Mouse (Mus musculus) limb, embryonic 15.5 days (tissue): ENCODE measurements around the gene Gm45716. TPM values are rescaled to one million over a fixed set of nuclear protein-coding genes. Genes with fewer than 3 reads are reported as not detected.
"Not testable (repeated sequence)": the region's sequence is repeated elsewhere in the genome, so short reads cannot be mapped to it uniquely, and the experiment has no call there.

Experiments used
- ATAC-seq: fragments of 200-750 bp; cut with Nextera tagmentation; 2 replicates; pipeline ENCODE4 v1.8.0; 2017; ENCODE audit warnings: low read depth, moderate TSS enrichment; ENCODE audit not compliant: insufficient number of reproducible peaks, low FRiP score, low TSS enrichment
- H3K27ac ChIP-seq: fragments of 300-500 bp; sonication (generic); 2 replicates; pipeline ENCODE4 v1.5.1; 2015; ENCODE audit warnings: moderate library complexity, mild to moderate bottlenecking, inconsistent platforms
- H3K27me3 ChIP-seq: fragments of 300-500 bp; sonication (generic); 2 replicates; pipeline ENCODE4 v1.6.1; 2015; ENCODE audit warnings: inconsistent platforms
- H3K36me3 ChIP-seq: fragments of 300-500 bp; sonication (generic); 2 replicates; pipeline ENCODE4 v1.6.1; 2015; ENCODE audit warnings: inconsistent platforms
- H3K4me1 ChIP-seq: fragments of 300-500 bp; sonication (generic); 2 replicates; pipeline ENCODE4 v1.6.1; 2015; ENCODE audit warnings: inconsistent platforms
- H3K4me2 ChIP-seq: fragments of 300-500 bp; sonication (generic); 2 replicates; pipeline ENCODE4 v1.6.1; 2015; ENCODE audit warnings: mild to moderate bottlenecking, inconsistent platforms
- H3K4me3 ChIP-seq: fragments of 300-500 bp; sonication (generic); 2 replicates; pipeline ENCODE4 v1.5.1; 2015; ENCODE audit warnings: mild to moderate bottlenecking, inconsistent platforms
- H3K9ac ChIP-seq: fragments of 300-500 bp; sonication (generic); 2 replicates; pipeline ENCODE4 v1.6.1; 2015; ENCODE audit warnings: inconsistent platforms
- H3K9me3 ChIP-seq: fragments of 300-500 bp; sonication (generic); 2 replicates; pipeline ENCODE4 v1.6.1; 2016; ENCODE audit warnings: inconsistent platforms
- WGBS: fragments of 180-500 bp; shearing (Covaris S2); methylation state at CpG from one replicate; pipeline ENCODE4 v1.1.7; 2015; 5-methylcytosine and 5-hydroxymethylcytosine counted together
- polyA plus RNA-seq: library from polyadenylated mRNA; unstranded; fragments of >200 nt; fragmentation: Nextera tagmentation; extraction: Ambion mirVana; gene quantifications from 2 replicates; pipeline ENCODE4 v1.2.1, GENCODE M21; 2015

Gene Gm45716
- polyA plus RNA-seq, 1 experiment from 2014 or later, result 6.4 TPM

DNA sequence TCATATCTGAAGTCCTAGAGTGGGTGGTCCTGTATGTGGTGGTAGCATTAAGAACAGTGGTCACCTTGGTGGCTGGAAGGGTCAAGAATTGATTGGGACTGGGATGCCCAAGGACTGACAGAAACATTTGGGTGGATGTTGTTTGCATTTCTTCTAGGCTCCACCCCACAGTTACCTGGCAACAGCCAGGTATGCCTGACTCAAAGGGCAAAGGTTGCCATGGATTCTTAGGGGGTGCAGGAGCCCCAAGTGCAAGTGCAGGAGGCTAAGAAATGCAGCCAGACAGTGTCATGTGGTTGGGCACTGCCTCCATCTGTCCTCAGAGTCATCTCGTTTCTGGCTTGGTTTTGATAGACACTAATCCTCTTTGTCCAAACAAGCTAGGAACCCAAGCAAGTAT, 86.7 kb downstream of the Gm45716 start:
- H3K27me3 ChIP-seq, result no peaks in the 10 kb centered on the region
- peaks cover 6% of the 10 kb centered on the region for H3K4me1 ChIP-seq
- ATAC-seq, result no peak
- no peaks in the 10 kb centered on the region for H3K9me3 ChIP-seq
- no peak overlapping the region for H3K4me2 ChIP-seq
- no peak overlapping the region for H3K4me3 ChIP-seq
- 55% methylated on average over 1 of the region's 1 CpGs for WGBS
- no peak overlapping the region for H3K9ac ChIP-seq
- peaks cover 10% of the 10 kb centered on the region; the same call in 1 of the 2 replicates for H3K36me3 ChIP-seq
- H3K27ac ChIP-seq, result no peak overlapping the region

DNA sequence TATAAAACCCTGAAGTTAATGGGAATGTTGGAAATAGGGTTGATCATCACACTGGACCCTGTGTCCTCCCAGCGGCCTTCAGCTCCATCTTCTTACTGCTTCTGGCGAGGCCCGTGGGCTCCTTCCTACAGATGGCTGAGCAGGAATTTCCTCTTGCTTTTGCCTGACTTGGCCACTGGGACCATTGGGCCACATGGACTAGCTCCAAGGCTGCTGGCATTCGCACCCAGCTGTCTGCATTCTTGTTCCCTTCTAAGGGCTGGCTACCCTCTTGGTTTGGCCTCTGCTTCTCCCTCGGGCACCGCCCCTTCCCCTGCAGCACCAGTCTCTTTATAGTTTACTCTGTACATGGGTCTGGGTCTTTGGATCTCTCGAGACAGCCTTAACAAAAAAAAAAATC, 88.2 kb downstream of the Gm45716 start:
- ATAC-seq, result no peak
- Histone ChIP-seq H3K4me2 (no peak overlapping the region), H3K4me3 (no peak overlapping the region), H3K27me3 (no peaks in the 10 kb centered on the region), H3K9me3 (no peaks in the 10 kb centered on the region), H3K27ac (no peak overlapping the region), H3K9ac (no peak overlapping the region), H3K4me1 (no peaks in the 10 kb centered on the region), H3K36me3 (peaks cover 10% of the 10 kb centered on the region; the same call in 1 of the 2 replicates)
- 88% methylated on average over 7 of the region's 7 CpGs for WGBS

DNA sequence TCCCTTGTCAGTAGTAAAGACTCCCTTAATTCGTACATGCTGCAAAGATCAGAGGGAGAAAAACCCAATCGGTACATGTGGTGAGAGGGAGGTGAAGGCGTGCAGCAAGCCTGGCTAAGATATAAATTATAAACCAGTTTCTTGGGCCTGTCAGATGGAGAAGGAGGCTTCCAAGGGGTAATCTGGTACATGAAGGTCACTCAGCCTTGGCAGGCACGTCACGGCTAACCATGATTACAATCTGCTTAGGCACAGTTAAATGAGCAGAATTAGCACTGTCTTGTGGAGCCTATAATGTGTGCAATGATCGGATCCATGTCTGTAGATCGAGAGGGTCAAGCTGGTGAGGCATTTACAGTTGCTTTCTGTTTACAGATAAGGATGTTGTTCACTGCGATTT, 88.7 kb downstream of the Gm45716 start:
- 77% methylated on average over 8 of the region's 8 CpGs for WGBS
- Histone ChIP-seq H3K4me2 (no peak overlapping the region), H3K9me3 (no peaks in the 10 kb centered on the region), H3K4me1 (no peaks in the 10 kb centered on the region), H3K27me3 (no peaks in the 10 kb centered on the region), H3K36me3 (peaks cover 10% of the 10 kb centered on the region; the same call in 1 of the 2 replicates), H3K9ac (no peak overlapping the region), H3K27ac (no peak overlapping the region), H3K4me3 (no peak overlapping the region)
- ATAC-seq, result no peak

DNA sequence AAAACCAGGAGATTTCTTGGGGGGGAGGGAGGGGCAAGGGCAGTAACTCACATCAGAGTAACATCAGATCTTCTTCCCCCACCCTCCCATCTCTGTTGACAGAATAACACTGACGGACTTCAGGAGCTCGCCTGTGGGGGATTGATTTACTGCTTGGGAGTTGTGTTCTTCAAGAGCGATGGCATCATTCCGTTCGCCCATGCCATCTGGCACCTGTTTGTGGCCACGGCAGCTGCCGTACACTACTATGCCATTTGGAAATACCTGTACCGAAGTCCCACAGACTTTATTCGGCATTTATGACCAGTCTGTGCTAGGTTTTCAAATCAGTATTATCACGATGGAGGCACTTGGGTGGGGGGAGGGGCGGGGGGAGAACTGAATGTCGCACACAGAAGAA, 89.1 kb downstream of the Gm45716 start:
- Histone ChIP-seq H3K27ac (no peak overlapping the region), H3K9me3 (no peaks in the 10 kb centered on the region), H3K4me2 (no peak overlapping the region), H3K36me3 (peaks cover 7% of the 10 kb centered on the region; the same call in 1 of the 2 replicates), H3K4me3 (no peak overlapping the region), H3K9ac (no peak overlapping the region), H3K4me1 (no peaks in the 10 kb centered on the region), H3K27me3 (no peaks in the 10 kb centered on the region)
- no peak for ATAC-seq
- 86% methylated on average over 12 of the region's 12 CpGs for WGBS

DNA sequence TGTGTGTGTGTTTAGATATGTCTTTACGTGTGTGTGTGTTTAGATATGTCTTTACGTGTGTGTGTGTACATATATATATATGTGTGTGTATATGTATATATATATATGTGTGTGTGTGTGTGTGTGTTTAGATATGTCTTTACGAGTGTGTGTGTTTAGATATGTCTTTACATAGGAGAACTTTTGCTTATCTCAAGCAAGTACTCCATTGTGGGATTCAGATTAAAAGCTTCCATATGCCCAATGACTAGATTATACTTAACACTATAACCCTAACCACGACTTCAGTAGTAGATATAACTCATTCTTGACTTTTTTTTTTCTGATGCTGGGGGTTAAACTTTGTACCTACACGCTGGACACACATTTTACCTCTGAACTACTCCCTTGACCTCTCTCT, 92.6 kb downstream of the Gm45716 start:
- 87% methylated on average over 5 of the region's 5 CpGs for WGBS
- no peak overlapping the region for H3K4me3 ChIP-seq
- no peak for ATAC-seq
- no peaks in the 10 kb centered on the region for H3K4me1 ChIP-seq
- no peaks in the 10 kb centered on the region for H3K27me3 ChIP-seq
- no peaks in the 10 kb centered on the region for H3K9me3 ChIP-seq
- H3K9ac ChIP-seq, result no peak overlapping the region
- H3K4me2 ChIP-seq, result no peak overlapping the region
- no peak overlapping the region for H3K27ac ChIP-seq
- H3K36me3 ChIP-seq, result no peaks in the 10 kb centered on the region

DNA sequence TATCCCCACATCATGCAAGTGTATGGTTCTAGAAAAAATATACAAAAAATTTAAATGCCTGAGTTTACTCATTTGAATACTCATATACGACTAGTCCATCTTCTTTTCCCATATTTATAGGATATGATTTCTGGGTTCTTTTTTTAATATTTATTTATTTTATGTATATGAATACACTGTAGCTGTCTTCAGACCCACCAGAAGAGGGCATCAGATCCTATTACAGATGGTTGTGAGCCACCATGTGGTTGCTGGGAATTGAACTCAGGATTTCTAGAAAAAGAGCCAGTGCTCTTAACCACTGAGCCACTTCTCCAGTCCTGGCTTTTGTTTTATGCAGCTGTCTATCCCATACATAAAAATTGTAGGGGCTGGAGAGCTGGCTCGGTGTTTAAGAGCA, 94.5 kb downstream of the Gm45716 start:
- not testable (repeated sequence) for H3K9ac ChIP-seq, ATAC-seq, H3K9me3 ChIP-seq, H3K4me2 ChIP-seq, H3K36me3 ChIP-seq, H3K27me3 ChIP-seq, H3K4me1 ChIP-seq, H3K27ac ChIP-seq, H3K4me3 ChIP-seq
- WGBS, result 88% methylated on average over 2 of the region's 2 CpGs

DNA sequence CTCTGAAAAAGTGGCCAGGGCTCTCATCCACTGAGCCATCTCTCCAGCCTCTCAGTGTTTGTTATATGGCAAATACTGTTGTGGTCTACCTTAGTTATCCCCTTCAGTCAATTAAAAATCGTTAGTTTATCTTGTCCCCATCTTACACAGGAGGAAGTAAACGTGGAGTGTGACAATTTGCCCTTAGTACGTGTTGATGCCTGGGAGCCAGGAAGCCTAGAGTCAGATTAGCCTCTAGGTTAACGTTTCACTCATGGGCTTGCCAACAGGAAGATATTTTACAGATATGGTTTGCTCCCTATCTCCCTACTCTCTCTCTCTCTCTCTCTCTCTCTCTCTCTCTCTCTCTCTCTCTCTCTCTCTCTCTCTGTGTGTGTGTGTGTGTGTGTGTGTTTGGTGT, 95.7 kb downstream of the Gm45716 start:
- WGBS, result 64% methylated on average over 4 of the region's 4 CpGs
- H3K27me3 ChIP-seq, result no peaks in the 10 kb centered on the region
- ATAC-seq, result no peak

DNA sequence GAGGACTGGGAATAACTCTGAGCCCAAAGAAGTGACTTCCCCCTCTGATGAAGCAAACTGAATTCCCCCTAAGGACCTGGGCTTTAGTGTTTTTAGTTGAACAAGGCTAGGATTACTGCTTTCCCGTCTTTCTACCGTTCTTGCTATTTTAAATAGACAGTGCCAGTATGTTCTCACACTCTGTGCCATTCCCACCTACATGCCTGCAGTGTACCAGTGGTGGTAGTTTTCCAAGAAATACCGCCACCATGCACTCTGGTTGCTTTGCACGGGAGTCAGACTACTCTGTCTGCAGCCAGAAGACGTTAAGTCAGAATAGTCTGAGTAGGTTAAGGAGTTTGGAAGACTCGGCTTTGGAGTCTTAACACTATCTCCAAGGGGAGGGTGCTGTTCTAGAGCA, 96.1 kb downstream of the Gm45716 start:
- H3K36me3 ChIP-seq, result no peaks in the 10 kb centered on the region
- no peak overlapping the region for H3K27ac ChIP-seq
- ATAC-seq, result no peak
- H3K9ac ChIP-seq, result no peak overlapping the region
- 72% methylated on average over 6 of the region's 6 CpGs for WGBS
- no peak overlapping the region for H3K4me2 ChIP-seq
- H3K27me3 ChIP-seq, result no peaks in the 10 kb centered on the region
- H3K9me3 ChIP-seq, result no peaks in the 10 kb centered on the region
- no peaks in the 10 kb centered on the region for H3K4me1 ChIP-seq
- no peak overlapping the region for H3K4me3 ChIP-seq

More for the DNA sequence above, 95.7 kb downstream of the Gm45716 start:
- Histone ChIP-seq H3K4me1 (no peaks in the 10 kb centered on the region), H3K27ac (no peak overlapping the region), H3K4me2 (no peak overlapping the region), H3K4me3 (no peak overlapping the region), H3K9me3 (no peaks in the 10 kb centered on the region), H3K9ac (no peak overlapping the region), H3K36me3 (no peaks in the 10 kb centered on the region)

DNA sequence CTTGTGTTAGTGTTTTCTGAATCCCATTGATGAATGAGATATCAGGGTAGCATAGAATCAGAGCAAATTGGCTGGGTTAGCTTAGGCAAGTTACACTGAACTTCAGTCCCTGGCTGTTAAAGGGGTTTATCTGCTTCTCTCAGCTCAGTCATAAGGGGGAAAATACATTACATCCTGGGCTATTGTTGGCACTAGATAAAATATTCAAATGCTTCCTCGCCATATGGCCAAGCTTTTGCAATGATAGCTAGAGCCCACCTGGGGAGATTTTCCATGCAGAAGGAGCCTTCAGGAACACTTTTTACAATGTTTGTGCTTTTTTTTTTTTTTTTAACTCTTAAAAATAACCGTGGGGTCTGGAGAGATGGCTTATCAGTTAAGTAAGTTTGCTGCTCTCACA, 96.6 kb downstream of the Gm45716 start:
- WGBS, result 72% methylated on average over 2 of the region's 2 CpGs
- no peaks in the 10 kb centered on the region for H3K27me3 ChIP-seq
- no peak overlapping the region for H3K9ac ChIP-seq
- no peaks in the 10 kb centered on the region for H3K4me1 ChIP-seq
- no peak overlapping the region for H3K4me3 ChIP-seq
- H3K36me3 ChIP-seq, result no peaks in the 10 kb centered on the region
- no peak for ATAC-seq
- H3K4me2 ChIP-seq, result no peak overlapping the region
- H3K9me3 ChIP-seq, result no peaks in the 10 kb centered on the region
- no peak overlapping the region for H3K27ac ChIP-seq

DNA sequence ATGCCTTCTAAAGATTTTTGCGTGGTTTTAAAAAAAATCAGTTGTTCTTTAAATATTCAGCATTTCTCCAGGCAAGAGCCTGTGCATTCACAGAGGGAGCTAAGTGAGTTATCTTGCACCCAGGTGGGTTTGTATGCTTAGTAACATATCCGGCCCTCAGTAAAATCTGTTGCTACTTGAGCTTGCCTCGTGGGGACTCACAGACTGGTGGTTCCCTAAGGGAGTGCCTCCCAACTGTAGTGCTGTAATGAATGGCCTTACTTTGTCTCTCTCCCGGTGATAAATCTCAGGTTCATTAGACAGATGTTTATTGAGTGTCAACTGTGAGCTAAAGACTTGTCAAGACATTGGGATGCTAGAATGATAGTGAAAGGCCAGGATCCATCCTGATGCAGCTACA, 97.1 kb downstream of the Gm45716 start:
- no peaks in the 10 kb centered on the region for H3K27me3 ChIP-seq
- no peak overlapping the region for H3K27ac ChIP-seq
- H3K9me3 ChIP-seq, result no peaks in the 10 kb centered on the region
- no peak overlapping the region for H3K9ac ChIP-seq
- H3K4me3 ChIP-seq, result no peak overlapping the region
- H3K4me1 ChIP-seq, result no peaks in the 10 kb centered on the region
- no peak for ATAC-seq
- H3K4me2 ChIP-seq, result no peak overlapping the region
- no peaks in the 10 kb centered on the region for H3K36me3 ChIP-seq
- 40% methylated on average over 4 of the region's 4 CpGs for WGBS

DNA sequence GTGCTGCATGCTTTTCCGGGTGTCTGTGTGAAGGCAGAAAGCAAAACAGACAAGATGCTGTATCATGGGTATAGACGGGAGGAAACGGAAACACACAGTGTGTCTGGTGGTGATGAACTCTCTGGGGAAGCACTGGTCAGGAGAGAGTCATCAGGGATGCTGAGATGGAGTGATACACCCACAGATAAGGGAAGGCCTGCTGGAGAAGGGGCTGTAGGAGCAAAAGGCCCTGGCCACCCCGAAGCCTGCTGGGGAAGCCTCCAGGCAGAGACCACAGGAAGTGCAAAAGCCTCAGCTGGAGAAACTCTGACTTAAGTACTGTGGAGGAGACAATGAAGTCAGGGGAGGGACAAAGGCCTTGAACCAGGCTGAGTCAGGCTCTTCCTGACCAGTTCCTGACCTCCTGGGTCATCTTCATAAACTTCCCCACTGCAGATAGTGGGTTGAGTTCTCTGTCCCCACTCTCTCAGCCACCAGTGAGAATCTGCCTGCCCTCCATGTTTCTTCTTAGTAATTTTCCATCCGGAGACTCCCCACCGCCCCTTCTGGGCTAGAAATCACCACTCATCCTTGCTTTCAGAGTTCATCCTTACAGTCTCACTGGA, 99.2 kb downstream of the Gm45716 start:
- 84% methylated on average over 6 of the region's 6 CpGs for WGBS
- Histone ChIP-seq H3K27ac (no peak overlapping the region), H3K9me3 (no peaks in the 10 kb centered on the region), H3K36me3 (no peaks in the 10 kb centered on the region), H3K27me3 (no peaks in the 10 kb centered on the region), H3K9ac (no peak overlapping the region), H3K4me2 (no peak overlapping the region), H3K4me1 (0 out of 2 replicates have a peak, but pooled peaks cover 4% of the 10 kb centered on the region), H3K4me3 (no peak overlapping the region)
- no peak for ATAC-seq

DNA sequence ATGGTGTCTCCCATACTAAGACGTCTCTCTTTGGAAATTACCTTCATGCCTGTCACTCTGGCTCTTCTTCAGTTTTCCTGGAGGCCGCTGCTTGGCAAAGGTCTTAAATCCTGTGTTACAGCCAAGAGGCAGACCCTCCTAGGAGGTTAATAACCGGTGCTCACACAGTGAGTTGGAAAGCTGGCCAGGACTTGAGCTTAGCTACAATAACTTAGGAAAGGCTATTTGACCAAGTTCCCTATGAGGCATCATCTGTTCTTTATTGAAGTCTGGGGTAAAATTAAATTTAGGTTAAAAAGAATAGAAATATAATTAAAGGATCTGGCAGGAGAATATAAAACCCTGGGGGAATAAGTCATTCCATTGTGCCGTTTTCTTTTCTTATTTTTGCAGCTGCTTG, 103.7 kb downstream of the Gm45716 start:
- Histone ChIP-seq H3K9me3 (no peaks in the 10 kb centered on the region), H3K27ac (no peak overlapping the region), H3K4me1 (0 out of 2 replicates have a peak, but pooled peaks cover 4% of the 10 kb centered on the region), H3K36me3 (no peaks in the 10 kb centered on the region), H3K4me2 (no peak overlapping the region), H3K9ac (no peak overlapping the region), H3K27me3 (no peaks in the 10 kb centered on the region), H3K4me3 (no peak overlapping the region)
- ATAC-seq, result no peak
- WGBS, result 24% methylated on average over 4 of the region's 4 CpGs

DNA sequence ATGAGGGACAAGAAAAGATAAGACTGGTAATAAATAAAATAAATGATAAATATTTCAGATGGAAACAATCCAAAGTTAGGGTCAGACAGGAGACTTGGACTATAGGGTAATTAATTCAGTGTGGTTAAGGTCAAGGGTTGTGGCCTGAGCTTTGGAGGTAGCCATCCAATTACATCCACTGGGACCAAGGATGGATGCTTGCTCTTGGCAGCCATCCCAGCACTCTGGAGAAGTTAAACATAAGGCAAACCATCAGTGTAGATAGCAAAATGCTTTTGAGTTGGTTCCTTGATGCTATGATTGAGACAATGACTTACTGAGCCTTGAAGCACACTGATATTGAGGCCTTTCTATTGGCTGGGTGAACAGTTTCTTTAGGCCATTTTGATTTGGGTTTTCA, 105.3 kb downstream of the Gm45716 start:
- no peaks in the 10 kb centered on the region for H3K27me3 ChIP-seq
- no peak overlapping the region for H3K4me3 ChIP-seq
- no peaks in the 10 kb centered on the region for H3K36me3 ChIP-seq
- no peak overlapping the region for H3K9ac ChIP-seq
- H3K9me3 ChIP-seq, result no peaks in the 10 kb centered on the region
- no peak for ATAC-seq
- 0 out of 2 replicates have a peak, but pooled peaks cover 4% of the 10 kb centered on the region for H3K4me1 ChIP-seq
- no peak overlapping the region for H3K27ac ChIP-seq
- H3K4me2 ChIP-seq, result no peak overlapping the region
